Mouse (Mus musculus) kidney, embryonic 14.5 days (tissue): ENCODE data around the gene Gm4302. TPM values are rescaled to one million over a fixed set of nuclear protein-coding genes. Genes with fewer than 3 reads are reported as not detected.

ENCODE experiments used
- polyA plus RNA-seq: library from polyadenylated mRNA; unstranded; fragments of >200 nt; fragmentation: Nextera tagmentation; extraction: Ambion mirVana; gene quantifications from 2 replicates; pipeline ENCODE4 v1.2.1, GENCODE M21; 2014

Gm4302 gene
- polyA plus RNA-seq, 1 experiment from 2014 or later: not detected

Other genes starting within 250 kb of the Gm4302 start
- not detected in 2 replicates for gene Gm4301, start 5.2 kb upstream of the Gm4302 start, polyA plus RNA-seq
- not detected in 2 replicates for gene Gm4303, start 5.1 kb downstream of the Gm4302 start, polyA plus RNA-seq
- not detected in 2 replicates for gene Gm4305, start 10.3 kb downstream of the Gm4302 start, polyA plus RNA-seq
- not detected in 2 replicates for gene Gm4307, start 20.5 kb downstream of the Gm4302 start, polyA plus RNA-seq
- not detected in 2 replicates for gene Gm4312, start 41.7 kb downstream of the Gm4302 start, polyA plus RNA-seq
- gene Tmtc3, start 146.5 kb downstream of the Gm4302 start, polyA plus RNA-seq: 17.8 and 35.1 TPM in 2 replicates
- 7.9 and 8.7 TPM in 2 replicates for gene Cep290, start 146.7 kb downstream of the Gm4302 start, polyA plus RNA-seq
- 11.9 and 12.4 TPM in 2 replicates for gene 4930430F08Rik, start 249.6 kb downstream of the Gm4302 start, polyA plus RNA-seq
- not detected in 2 replicates for gene 1700017N19Rik, start 249.6 kb downstream of the Gm4302 start, polyA plus RNA-seq